Mouse (Mus musculus) limb, embryonic 10.5 days (tissue): ENCODE data around the gene Adm. TPM values are rescaled to one million over a fixed set of nuclear protein-coding genes. Genes with fewer than 3 reads are reported as not detected.
"Not testable (repeated sequence)": the region's sequence is repeated elsewhere in the genome, so short reads cannot be mapped to it uniquely, and the experiment has no call there.

ENCODE experiments used
- DNase-seq: peaks from one replicate; pipeline ENCODE4 v3.0.0-alpha.2; 2017; ENCODE audit warnings: low spot score
- H3K27ac ChIP-seq: fragments of 300-500 bp; sonication (generic); 2 replicates; pipeline ENCODE4 v1.5.1; 2016; ENCODE audit warnings: mild to moderate bottlenecking
- H3K27me3 ChIP-seq: fragments of 300-500 bp; sonication (generic); 2 replicates; pipeline ENCODE4 v1.6.1; 2016; ENCODE audit warnings: low read depth, mild to moderate bottlenecking; ENCODE audit not compliant: poor library complexity, severe bottlenecking
- H3K36me3 ChIP-seq: fragments of 300-500 bp; sonication (generic); 2 replicates; pipeline ENCODE4 v1.6.1; 2016; ENCODE audit warnings: mild to moderate bottlenecking, moderate library complexity
- H3K4me1 ChIP-seq: fragments of 300-500 bp; sonication (generic); 2 replicates; pipeline ENCODE4 v1.6.1; 2016
- H3K4me3 ChIP-seq: fragments of 300-500 bp; sonication (generic); 2 replicates; pipeline ENCODE4 v1.5.1; 2016; ENCODE audit warnings: mild to moderate bottlenecking, moderate library complexity
- H3K9me3 ChIP-seq: fragments of 300-500 bp; sonication (generic); replicated peaks from 2 replicates; pipeline ENCODE4 v1.6.1; 2016; ENCODE audit warnings: mild to moderate bottlenecking
- WGBS: fragments of 180-500 bp; shearing (Covaris S2); methylation state at CpG from one replicate; pipeline ENCODE4 v1.1.7; 2016; 5-methylcytosine and 5-hydroxymethylcytosine counted together
- polyA plus RNA-seq: library from polyadenylated mRNA; unstranded; fragments of >200 nt; fragmentation: Nextera tagmentation; extraction: Ambion mirVana; gene quantifications from 2 replicates; pipeline ENCODE4 v1.2.1, GENCODE M21; 2016

Adm gene
- polyA plus RNA-seq, 1 experiment from 2014 or later, result 1.3 TPM

GRCm38 (mm10) chr7:110636559-110636958, 9.1 kb downstream of the Adm start:
- Histone ChIP-seq H3K9me3 (no peaks in the 10 kb centered on the region), H3K27me3 (peaks cover 10% of the 10 kb centered on the region), H3K27ac (no peak overlapping the region), H3K36me3 (no peaks in the 10 kb centered on the region), H3K4me1 (peaks cover 24% of the 10 kb centered on the region), H3K4me3 (no peak overlapping the region)
- no peak for DNase-seq
- 51% methylated on average over 1 of the region's 1 CpGs for WGBS

GRCm38 (mm10) chr7:110638305-110639110, 11.0 kb downstream of the Adm start:
- no peak overlapping the region for H3K27ac ChIP-seq
- DNase-seq, result no peak
- H3K4me3 ChIP-seq, result no peak overlapping the region
- no peaks in the 10 kb centered on the region for H3K36me3 ChIP-seq
- peaks cover 40% of the 10 kb centered on the region for H3K4me1 ChIP-seq
- 69% methylated on average over 17 of the region's 17 CpGs for WGBS
- H3K9me3 ChIP-seq, result no peaks in the 10 kb centered on the region
- H3K27me3 ChIP-seq, result no peaks in the 10 kb centered on the region

GRCm38 (mm10) chr7:110639291-110639915, 11.9 kb downstream of the Adm start:
- H3K4me1 ChIP-seq, result peaks cover 40% of the 10 kb centered on the region
- H3K27me3 ChIP-seq, result no peaks in the 10 kb centered on the region
- H3K27ac ChIP-seq, result no peak overlapping the region
- DNase-seq, result no peak
- no peaks in the 10 kb centered on the region for H3K36me3 ChIP-seq
- no peak overlapping the region for H3K4me3 ChIP-seq
- H3K9me3 ChIP-seq, result no peaks in the 10 kb centered on the region
- 85% methylated on average over 11 of the region's 11 CpGs for WGBS

DNA sequence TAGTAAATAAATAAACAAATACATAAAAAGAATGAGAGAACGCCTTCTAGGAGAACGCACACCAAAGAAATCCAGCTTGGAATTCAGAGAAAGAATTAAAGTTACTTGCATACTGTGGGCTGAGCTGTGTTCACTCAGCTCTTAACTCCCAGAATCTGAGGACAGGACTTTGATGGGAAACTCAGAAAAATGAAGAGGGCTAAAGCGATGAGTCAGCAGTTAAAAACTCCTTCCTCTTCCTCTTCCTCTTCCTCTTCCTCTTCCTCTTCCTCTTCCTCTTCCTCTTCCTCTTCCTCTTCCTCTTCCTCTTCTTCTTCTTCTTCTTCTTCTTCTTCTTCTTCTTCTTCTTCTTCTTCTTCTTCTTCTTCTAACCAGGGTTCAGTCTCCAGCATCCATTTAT, 12.5 kb downstream of the Adm start:
- DNase-seq, H3K4me3 ChIP-seq, H3K27ac ChIP-seq, H3K27me3 ChIP-seq, H3K36me3 ChIP-seq, H3K9me3 ChIP-seq: not testable (repeated sequence)
- H3K4me1 ChIP-seq, result peaks cover 40% of the 10 kb centered on the region
- WGBS, result 97% methylated on average over 3 of the region's 3 CpGs

DNA sequence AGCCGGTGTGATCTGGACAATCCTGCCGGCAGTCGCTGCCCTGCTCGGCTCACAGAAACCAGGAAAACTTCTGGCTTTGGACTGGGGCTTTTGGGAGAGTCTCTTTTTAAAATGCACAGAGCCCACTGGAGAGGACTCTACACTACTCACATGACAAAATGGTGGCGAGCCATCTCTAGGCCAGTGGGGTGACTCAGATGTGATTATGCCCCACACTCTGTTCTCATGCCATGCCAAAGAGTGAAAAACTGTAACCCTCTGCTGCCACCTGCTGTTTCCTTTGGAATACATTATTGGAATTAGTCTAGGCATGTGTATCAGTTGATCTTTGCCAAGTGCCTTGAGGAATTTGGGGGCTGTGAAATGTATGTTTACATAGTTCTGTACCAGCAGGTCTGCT, 17.9 kb downstream of the Adm start:
- 83% methylated on average over 5 of the region's 5 CpGs for WGBS
- Histone ChIP-seq H3K27ac (no peak overlapping the region), H3K9me3 (no peaks in the 10 kb centered on the region), H3K4me1 (peaks cover 25% of the 10 kb centered on the region), H3K4me3 (no peak overlapping the region), H3K36me3 (no peaks in the 10 kb centered on the region), H3K27me3 (no peaks in the 10 kb centered on the region)
- DNase-seq, result peak; percentile 63

DNA sequence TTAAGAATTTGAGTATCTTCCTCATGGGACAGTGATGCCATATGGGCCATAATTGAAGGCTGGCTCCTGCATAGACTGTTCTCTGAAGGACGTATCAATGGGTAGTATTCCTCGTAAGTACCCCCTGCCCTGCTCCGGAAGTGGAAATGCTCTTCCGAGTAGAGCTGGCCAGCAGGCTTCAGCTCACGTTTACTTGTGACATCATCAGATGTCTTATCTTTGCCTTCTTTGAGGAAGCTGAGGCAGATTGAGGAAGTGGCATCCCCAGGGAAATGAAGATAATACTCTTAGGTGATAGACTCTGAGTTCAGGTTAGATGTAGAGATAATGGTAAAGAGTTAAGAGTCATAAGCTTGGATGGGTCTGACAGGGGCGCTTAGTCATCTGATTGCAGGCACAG, 18.4 kb downstream of the Adm start:
- DNase-seq, result no peak
- 84% methylated on average over 6 of the region's 6 CpGs for WGBS
- no peak overlapping the region for H3K27ac ChIP-seq
- no peaks in the 10 kb centered on the region for H3K9me3 ChIP-seq
- H3K4me1 ChIP-seq, result peaks cover 23% of the 10 kb centered on the region
- no peaks in the 10 kb centered on the region for H3K27me3 ChIP-seq
- no peak overlapping the region for H3K4me3 ChIP-seq
- no peaks in the 10 kb centered on the region for H3K36me3 ChIP-seq

- Histone ChIP-seq H3K9me3 (no peaks in the 10 kb centered on the region), H3K27ac (no peak overlapping the region), H3K4me3 (no peak overlapping the region), H3K36me3 (no peaks in the 10 kb centered on the region), H3K4me1 (peaks cover 14% of the 10 kb centered on the region), H3K27me3 (no peaks in the 10 kb centered on the region)
- no peak for DNase-seq
- 91% methylated on average over 8 of the region's 8 CpGs for WGBS
Observed at GRCm38 (mm10) chr7:110646611-110647407, 19.3 kb downstream of the Adm start.

DNA sequence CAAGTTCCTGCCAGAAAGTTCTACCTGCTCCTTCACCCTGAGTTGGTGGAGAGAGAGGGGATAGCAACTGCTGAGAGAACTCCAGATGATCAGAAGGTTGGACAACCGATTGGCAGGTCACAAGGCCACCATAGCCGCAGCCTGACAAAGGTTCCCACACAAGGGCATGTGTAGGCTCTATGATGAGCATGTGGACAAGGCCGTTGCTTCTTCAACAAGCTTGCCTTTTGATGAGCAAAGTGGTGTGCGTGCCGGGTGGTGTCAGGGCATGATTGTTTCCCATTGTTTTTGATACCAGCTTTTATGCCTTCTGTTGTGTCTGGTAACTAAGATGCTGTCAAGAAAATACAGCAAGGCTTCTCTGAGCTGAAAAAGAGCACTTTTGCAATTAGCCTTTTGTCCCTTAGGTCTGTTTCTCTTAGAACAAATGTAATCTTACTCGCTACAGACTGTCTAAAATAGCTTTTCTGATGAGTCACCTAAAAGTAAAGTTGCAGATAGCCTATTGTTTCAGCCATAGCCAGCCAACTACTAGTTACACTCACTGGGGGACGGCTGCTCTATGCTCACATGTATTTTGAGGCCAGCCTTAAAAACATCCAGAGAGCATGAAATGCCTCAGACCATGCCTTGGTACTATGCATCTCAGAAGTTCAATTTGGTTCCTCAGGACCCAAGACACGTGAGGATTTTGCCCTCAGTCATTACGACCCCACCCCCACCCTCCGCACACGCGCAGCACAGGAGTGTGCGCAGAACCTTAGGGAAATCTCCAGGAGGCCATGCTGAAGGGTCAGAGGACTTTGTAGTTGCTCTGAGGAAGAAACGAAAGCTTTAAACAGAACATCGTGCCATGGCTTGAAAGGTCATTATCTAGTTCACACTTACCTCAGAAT, 20.3 kb downstream of the Adm start:
- WGBS, result 90% methylated on average over 15 of the region's 15 CpGs
- no peak overlapping the region for H3K27ac ChIP-seq
- DNase-seq, result no peak
- H3K27me3 ChIP-seq, result no peaks in the 10 kb centered on the region
- H3K4me1 ChIP-seq, result peaks cover 4% of the 10 kb centered on the region
- no peaks in the 10 kb centered on the region for H3K36me3 ChIP-seq
- no peaks in the 10 kb centered on the region for H3K9me3 ChIP-seq
- no peak overlapping the region for H3K4me3 ChIP-seq

DNA sequence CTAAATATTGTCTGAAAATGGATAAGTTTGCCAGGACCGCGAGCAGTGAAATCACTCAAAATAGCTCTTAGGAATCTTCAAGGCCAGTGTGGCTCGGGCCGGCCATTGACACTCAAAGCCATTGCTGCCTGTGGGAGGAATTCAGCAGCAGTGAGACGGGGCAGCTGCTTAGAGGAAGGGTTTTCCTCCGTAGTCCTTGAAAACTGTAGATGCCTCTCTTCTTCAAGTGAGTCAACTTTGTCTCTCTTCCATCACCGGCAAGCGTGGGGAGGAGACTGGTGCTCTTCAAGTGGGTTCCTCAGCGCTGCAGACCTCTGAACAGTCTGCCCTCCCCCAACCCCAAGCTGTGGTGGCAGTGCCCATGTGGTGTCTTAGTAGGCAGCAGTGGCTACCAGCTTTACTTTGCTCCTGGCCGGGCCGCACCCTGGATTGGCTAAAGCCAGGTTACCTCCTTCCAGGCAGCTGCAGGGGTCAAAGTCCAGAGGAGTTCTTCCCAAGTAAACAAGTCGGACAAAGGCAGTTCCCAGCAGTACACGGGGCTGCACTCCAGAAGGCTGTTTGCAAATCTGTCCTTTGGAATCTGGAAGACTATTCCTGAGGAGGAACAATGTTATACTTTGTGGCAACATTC, 21.1 kb downstream of the Adm start:
- no peaks in the 10 kb centered on the region for H3K4me1 ChIP-seq
- no peak overlapping the region for H3K4me3 ChIP-seq
- no peaks in the 10 kb centered on the region for H3K9me3 ChIP-seq
- H3K27ac ChIP-seq, result peak overlapping the region; percentile 1; the same call in 1 of the 2 replicates
- 91% methylated on average over 13 of the region's 13 CpGs for WGBS
- DNase-seq, result no peak
- no peaks in the 10 kb centered on the region for H3K36me3 ChIP-seq
- H3K27me3 ChIP-seq, result no peaks in the 10 kb centered on the region

- 89% methylated on average over 6 of the region's 6 CpGs for WGBS
- H3K27me3 ChIP-seq, result no peaks in the 10 kb centered on the region
- DNase-seq, result no peak
- no peaks in the 10 kb centered on the region for H3K4me1 ChIP-seq
- H3K4me3 ChIP-seq, result no peak overlapping the region
- no peaks in the 10 kb centered on the region for H3K9me3 ChIP-seq
- H3K27ac ChIP-seq, result no peak overlapping the region; the same call in 1 of the 2 replicates
- no peaks in the 10 kb centered on the region for H3K36me3 ChIP-seq
Observed at GRCm38 (mm10) chr7:110649133-110649987, 21.9 kb downstream of the Adm start.

- Histone ChIP-seq H3K9me3 (no peaks in the 10 kb centered on the region), H3K27ac (no peak overlapping the region), H3K36me3 (no peaks in the 10 kb centered on the region), H3K4me3 (no peak overlapping the region), H3K27me3 (no peaks in the 10 kb centered on the region), H3K4me1 (no peaks in the 10 kb centered on the region)
- 43% methylated on average over 4 of the region's 4 CpGs for WGBS
- DNase-seq, result no peak
Observed at GRCm38 (mm10) chr7:110650491-110650890, 23.0 kb downstream of the Adm start.
